Mouse (Mus musculus) embryonic facial prominence, embryonic 13.5 days (tissue): ENCODE measurements around the gene a. TPM values are rescaled to one million over a fixed set of nuclear protein-coding genes. Genes with fewer than 3 reads are reported as not detected.
"Not testable (repeated sequence)": the region's sequence is repeated elsewhere in the genome, so short reads cannot be mapped to it uniquely, and the experiment has no call there.

Experiments used
- ATAC-seq: fragments of 200-750 bp; cut with Nextera tagmentation; 2 replicates; pipeline ENCODE4 v1.8.0; 2017; ENCODE audit warnings: low read depth; ENCODE audit not compliant: insufficient number of reproducible peaks, insufficient read depth, low FRiP score, low TSS enrichment
- H3K27ac ChIP-seq: fragments of 300-500 bp; sonication (generic); 2 replicates; pipeline ENCODE4 v1.5.1; 2015; ENCODE audit warnings: moderate library complexity, mild to moderate bottlenecking, inconsistent platforms
- H3K27me3 ChIP-seq: fragments of 300-500 bp; sonication (generic); 2 replicates; pipeline ENCODE4 v1.6.1; 2015; ENCODE audit warnings: mild to moderate bottlenecking, inconsistent platforms
- H3K36me3 ChIP-seq: fragments of 300-500 bp; sonication (generic); 2 replicates; pipeline ENCODE4 v1.6.1; 2015; ENCODE audit warnings: mild to moderate bottlenecking, inconsistent platforms
- H3K4me1 ChIP-seq: fragments of 300-500 bp; sonication (generic); 2 replicates; pipeline ENCODE4 v1.6.1; 2015; ENCODE audit warnings: inconsistent platforms
- H3K4me2 ChIP-seq: fragments of 300-500 bp; sonication (generic); 2 replicates; pipeline ENCODE4 v1.6.1; 2015; ENCODE audit warnings: moderate library complexity, mild to moderate bottlenecking, inconsistent platforms
- H3K4me3 ChIP-seq: fragments of 300-500 bp; sonication (generic); 2 replicates; pipeline ENCODE4 v1.5.1; 2015; ENCODE audit warnings: mild to moderate bottlenecking, inconsistent platforms
- H3K9ac ChIP-seq: fragments of 300-500 bp; sonication (generic); 2 replicates; pipeline ENCODE4 v1.6.1; 2015; ENCODE audit warnings: mild to moderate bottlenecking, inconsistent platforms
- H3K9me3 ChIP-seq: fragments of 300-500 bp; sonication (generic); 2 replicates; pipeline ENCODE4 v1.6.1; 2016; ENCODE audit warnings: inconsistent platforms
- WGBS: fragments of 180-500 bp; shearing (Covaris S2); methylation state at CpG from one replicate; pipeline ENCODE4 v1.1.7; 2015; ENCODE audit warnings: mixed read lengths; 5-methylcytosine and 5-hydroxymethylcytosine counted together
- polyA plus RNA-seq: library from polyadenylated mRNA; unstranded; fragments of >200 nt; fragmentation: Nextera tagmentation; extraction: Ambion mirVana; gene quantifications from 2 replicates; pipeline ENCODE4 v1.2.1, GENCODE M21; 2015

The a gene
- polyA plus RNA-seq, 1 experiment from 2014 or later = 23.5 TPM

- peak overlapping the region; percentile 90 for H3K27ac ChIP-seq
- H3K9me3 ChIP-seq = no peaks in the 10 kb centered on the region
- peak overlapping the region; percentile 57 for H3K4me3 ChIP-seq
- H3K9ac ChIP-seq = peak overlapping the region; percentile 72
- no peaks in the 10 kb centered on the region for H3K27me3 ChIP-seq
- ATAC-seq = no peak
- peak overlapping the region; percentile 77 for H3K4me2 ChIP-seq
- 27% methylated on average over 5 of the region's 5 CpGs for WGBS
- peaks cover 29% of the 10 kb centered on the region for H3K4me1 ChIP-seq
- no peaks in the 10 kb centered on the region for H3K36me3 ChIP-seq
Observed at GRCm38 (mm10) chr2:155050108-155050503, 258.9 kb downstream of the a start.

DNA sequence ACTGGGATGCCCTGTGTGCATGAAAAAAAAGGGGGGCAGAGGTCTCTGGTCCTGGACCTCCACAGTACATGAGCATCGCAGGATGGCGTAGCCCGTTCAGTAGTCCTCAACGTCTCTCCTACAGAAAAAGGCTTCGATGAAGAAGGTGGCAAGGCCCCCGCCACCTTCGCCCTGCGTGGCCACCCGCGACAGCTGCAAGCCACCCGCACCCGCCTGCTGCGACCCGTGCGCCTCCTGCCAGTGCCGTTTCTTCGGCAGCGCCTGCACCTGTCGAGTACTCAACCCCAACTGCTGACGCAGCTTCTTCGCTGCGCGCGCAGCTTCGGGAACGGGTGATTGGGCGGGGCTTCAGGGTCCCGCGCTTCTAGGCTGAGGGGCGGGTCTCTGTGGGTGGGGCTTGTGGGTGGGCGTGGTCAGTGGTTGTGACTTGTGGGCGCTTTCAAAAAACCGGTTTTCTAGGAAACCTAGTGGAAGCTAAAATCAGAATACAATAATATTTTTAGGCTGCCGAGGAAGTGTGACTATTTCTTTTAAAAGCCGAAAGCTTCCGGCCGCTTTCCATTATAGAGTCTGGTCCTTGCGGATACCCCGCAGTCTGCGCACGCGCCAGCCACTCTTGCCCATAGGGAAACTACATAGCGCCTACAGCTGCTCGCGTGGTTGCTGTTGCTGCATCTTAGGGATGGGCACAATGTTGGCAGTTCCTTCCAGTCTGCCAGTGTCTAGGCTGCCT lies 259.5 kb downstream of the a start:
- H3K4me2 ChIP-seq = peak overlapping the region; percentile 77
- under 1% methylated on average over 45 of the region's 45 CpGs for WGBS
- peak overlapping the region; percentile 57 for H3K4me3 ChIP-seq
- H3K4me1 ChIP-seq = peaks cover 29% of the 10 kb centered on the region
- H3K27me3 ChIP-seq = no peaks in the 10 kb centered on the region
- H3K9me3 ChIP-seq = no peaks in the 10 kb centered on the region
- peak overlapping the region; percentile 90 for H3K27ac ChIP-seq
- peak; percentile 90 for ATAC-seq
- H3K36me3 ChIP-seq = no peaks in the 10 kb centered on the region
- H3K9ac ChIP-seq = peak overlapping the region; percentile 72

DNA sequence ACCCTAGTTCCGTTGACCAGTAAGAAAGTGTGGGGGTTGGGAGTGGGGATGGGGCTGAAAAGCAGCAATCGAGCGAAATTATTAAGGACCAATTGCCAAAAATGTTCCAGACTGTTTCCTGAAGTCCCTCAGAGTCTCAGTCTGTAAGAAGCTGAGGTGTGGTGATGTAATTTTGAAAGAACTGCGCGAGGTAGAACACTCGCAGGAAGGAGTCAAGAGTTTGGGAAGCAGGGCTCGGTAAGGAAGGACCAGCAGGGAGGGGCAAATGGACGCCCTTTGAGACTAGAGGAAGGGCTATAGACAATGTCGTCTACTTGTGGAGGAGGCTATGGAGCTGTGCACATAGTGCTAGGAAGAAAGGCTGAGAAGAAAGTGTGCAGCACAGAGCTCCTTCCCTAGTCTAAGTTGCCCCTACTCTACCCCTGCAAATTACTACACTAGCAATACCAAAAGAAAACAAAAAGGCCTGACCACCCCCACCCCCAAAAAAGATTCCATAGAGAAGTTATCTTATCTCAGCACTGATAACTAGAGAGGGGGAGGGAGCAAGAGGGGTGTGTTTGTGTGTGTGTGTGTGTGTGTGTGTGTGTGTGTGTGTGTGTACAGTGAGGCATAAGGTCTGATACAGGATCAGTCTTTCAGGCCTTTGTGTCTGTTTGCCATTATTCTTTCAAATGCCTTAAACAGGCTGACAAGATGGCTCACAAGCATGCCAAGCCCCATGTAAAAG lies 260.6 kb downstream of the a start:
- WGBS = 28% methylated on average over 9 of the region's 9 CpGs
- Histone ChIP-seq H3K27ac (peak overlapping the region; percentile 90; the same call in 1 of the 2 replicates), H3K9ac (peak overlapping the region; percentile 72), H3K4me1 (peaks cover 29% of the 10 kb centered on the region), H3K27me3 (no peaks in the 10 kb centered on the region), H3K36me3 (no peaks in the 10 kb centered on the region), H3K9me3 (no peaks in the 10 kb centered on the region), H3K4me3 (peak overlapping the region; percentile 57), H3K4me2 (peak overlapping the region; percentile 77)
- ATAC-seq = no peak

DNA sequence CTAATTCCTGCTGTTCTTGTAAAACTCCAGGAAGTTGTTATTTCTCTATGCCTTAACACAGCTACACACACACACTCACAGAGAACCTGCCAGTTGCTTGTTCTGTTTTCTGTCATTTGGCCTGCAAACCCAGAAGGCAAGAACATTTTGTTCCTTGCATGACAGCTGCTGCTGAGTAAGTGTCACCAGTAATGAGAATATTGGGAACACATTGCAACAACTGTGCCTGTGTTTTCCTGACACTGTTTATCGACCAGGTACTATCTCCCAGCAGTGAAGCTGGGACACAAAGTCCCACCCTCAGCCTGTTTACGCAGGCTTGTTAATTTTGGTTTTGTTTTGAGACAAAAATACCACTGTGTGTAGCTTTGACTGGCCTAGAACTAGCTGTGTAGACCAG lies 261.5 kb downstream of the a start:
- peaks cover 23% of the 10 kb centered on the region for H3K4me1 ChIP-seq
- H3K9me3 ChIP-seq = no peaks in the 10 kb centered on the region
- H3K4me3 ChIP-seq = no peak overlapping the region
- no peaks in the 10 kb centered on the region for H3K27me3 ChIP-seq
- no peak overlapping the region for H3K4me2 ChIP-seq
- no peak overlapping the region for H3K27ac ChIP-seq
- no peak overlapping the region for H3K9ac ChIP-seq
- ATAC-seq = no peak
- WGBS = 73% methylated on average over 2 of the region's 2 CpGs
- no peaks in the 10 kb centered on the region for H3K36me3 ChIP-seq

GRCm38 (mm10) chr2:155053512-155053911 lies 262.3 kb downstream of the a start:
- not testable (repeated sequence) for H3K27me3 ChIP-seq, H3K27ac ChIP-seq, H3K4me3 ChIP-seq, H3K9ac ChIP-seq, H3K9me3 ChIP-seq, H3K4me2 ChIP-seq, H3K36me3 ChIP-seq, ATAC-seq
- WGBS = 89% methylated on average over 8 of the region's 8 CpGs
- peaks cover 17% of the 10 kb centered on the region for H3K4me1 ChIP-seq

DNA sequence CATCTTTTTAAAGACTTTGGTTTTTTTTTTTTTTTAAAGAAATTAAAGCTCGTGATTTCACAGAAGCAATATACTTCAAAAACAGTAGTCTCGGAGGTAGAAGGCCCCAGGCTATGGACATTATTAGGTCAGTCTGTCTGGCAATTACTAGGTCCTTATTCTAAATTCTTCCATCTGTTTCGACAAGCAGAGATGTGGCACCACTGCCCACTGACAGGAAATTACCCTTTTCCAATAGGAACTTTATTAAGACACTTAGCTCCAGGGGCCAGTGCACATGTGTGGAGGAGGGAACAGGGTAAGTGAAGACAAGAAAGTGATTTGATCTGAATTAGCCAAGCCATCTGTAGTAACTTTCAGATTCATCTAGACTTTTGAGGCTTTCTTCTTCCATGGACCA lies 263.5 kb downstream of the a start:
- Histone ChIP-seq H3K27ac (no peak overlapping the region), H3K27me3 (no peaks in the 10 kb centered on the region), H3K4me1 (peaks cover 14% of the 10 kb centered on the region), H3K36me3 (peaks cover 8% of the 10 kb centered on the region), H3K9me3 (no peaks in the 10 kb centered on the region), H3K9ac (no peak overlapping the region), H3K4me3 (no peak overlapping the region), H3K4me2 (no peak overlapping the region)
- no peak for ATAC-seq
- WGBS = 23% methylated on average over 3 of the region's 3 CpGs

GRCm38 (mm10) chr2:155056076-155056578 lies 264.9 kb downstream of the a start:
- peaks cover 9% of the 10 kb centered on the region for H3K4me1 ChIP-seq
- 68% methylated on average over 5 of the region's 5 CpGs for WGBS
- H3K27me3 ChIP-seq = no peaks in the 10 kb centered on the region

DNA sequence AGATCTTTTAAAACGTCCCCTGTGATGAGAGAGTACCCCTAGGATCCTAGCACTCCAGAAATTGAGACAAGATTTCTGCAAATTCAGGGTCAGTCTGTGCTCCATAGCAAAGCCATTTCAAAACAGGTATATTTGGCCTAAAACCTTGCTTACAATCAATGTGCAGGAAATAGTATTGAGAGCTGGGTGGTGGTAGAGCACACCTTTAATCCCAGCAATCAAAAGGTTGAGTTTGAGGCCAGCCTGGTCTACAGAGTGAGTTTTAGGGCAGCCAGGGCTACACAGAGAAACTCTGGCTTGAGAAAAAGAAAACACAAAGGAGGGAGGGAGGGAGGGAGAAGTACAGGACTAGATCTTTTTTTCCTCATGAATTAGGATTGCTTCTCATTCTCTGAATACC lies 266.2 kb downstream of the a start:
- Histone ChIP-seq H3K36me3 (peaks cover 28% of the 10 kb centered on the region), H3K27ac (no peak overlapping the region), H3K4me1 (no peaks in the 10 kb centered on the region), H3K27me3 (no peaks in the 10 kb centered on the region), H3K4me2 (no peak overlapping the region), H3K4me3 (no peak overlapping the region), H3K9me3 (no peaks in the 10 kb centered on the region), H3K9ac (no peak overlapping the region)
- ATAC-seq = no peak
- 66% methylated on average over 1 of the region's 1 CpGs for WGBS

More at GRCm38 (mm10) chr2:155056076-155056578, 264.9 kb downstream of the a start:
- Histone ChIP-seq H3K4me2 (no peak overlapping the region), H3K9me3 (no peaks in the 10 kb centered on the region), H3K4me3 (no peak overlapping the region), H3K9ac (no peak overlapping the region), H3K36me3 (peaks cover 15% of the 10 kb centered on the region), H3K27ac (no peak overlapping the region)
- no peak for ATAC-seq

- no peak for ATAC-seq
- WGBS = 85% methylated on average over 9 of the region's 9 CpGs
- Histone ChIP-seq H3K27me3 (no peaks in the 10 kb centered on the region), H3K4me3 (no peak overlapping the region), H3K27ac (no peak overlapping the region), H3K9ac (no peak overlapping the region), H3K4me2 (no peak overlapping the region), H3K4me1 (peaks cover 26% of the 10 kb centered on the region), H3K9me3 (no peaks in the 10 kb centered on the region), H3K36me3 (peaks cover 29% of the 10 kb centered on the region)
Observed at GRCm38 (mm10) chr2:155071027-155071426, 279.8 kb downstream of the a start.

DNA sequence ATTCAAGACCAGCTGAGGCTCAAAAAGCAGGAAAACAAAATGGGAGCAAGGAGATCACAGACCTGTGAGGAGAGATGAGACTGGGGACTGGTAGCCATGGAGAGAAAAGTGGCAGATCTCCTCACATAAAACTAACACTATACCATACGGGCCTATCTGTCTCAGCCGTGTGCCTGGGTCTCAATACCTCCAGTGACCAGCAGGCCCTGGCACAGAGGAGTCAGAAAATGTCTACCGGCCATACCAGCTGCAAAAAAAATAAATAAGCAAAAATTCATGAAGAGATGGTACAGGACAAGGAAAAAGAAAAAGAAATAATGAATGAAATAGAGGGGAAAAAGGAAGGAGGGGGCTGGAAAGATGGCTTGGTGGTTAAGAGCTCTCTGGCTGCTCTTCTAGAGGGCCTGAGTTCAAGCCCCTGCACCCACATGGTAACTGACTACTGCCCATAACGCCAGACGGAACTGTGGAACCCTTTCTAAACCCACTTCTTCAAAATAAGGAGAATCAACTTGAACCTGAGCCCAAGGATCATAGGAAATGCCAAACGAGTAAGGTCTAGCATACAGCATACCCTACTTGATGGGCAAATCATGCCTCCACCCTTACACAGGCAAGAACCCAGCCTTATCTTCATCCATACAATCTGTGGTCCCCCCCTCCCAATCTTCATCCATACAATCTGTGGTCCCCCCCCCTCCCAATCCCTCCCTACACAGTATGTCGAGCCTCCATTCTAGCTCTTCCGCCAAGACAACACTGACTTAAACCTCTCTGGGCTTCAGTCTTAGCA lies 281.3 kb downstream of the a start:
- H3K9me3 ChIP-seq = no peaks in the 10 kb centered on the region
- no peak overlapping the region for H3K27ac ChIP-seq
- H3K36me3 ChIP-seq = peaks cover 13% of the 10 kb centered on the region
- ATAC-seq = no peak
- no peaks in the 10 kb centered on the region for H3K27me3 ChIP-seq
- 0 out of 2 replicates have a peak overlapping the region, but pooled peaks have one; percentile 90 for H3K9ac ChIP-seq
- peak overlapping the region; percentile 74 for H3K4me2 ChIP-seq
- peak overlapping the region; percentile 75 for H3K4me3 ChIP-seq
- peaks cover 26% of the 10 kb centered on the region for H3K4me1 ChIP-seq
- 88% methylated on average over 8 of the region's 8 CpGs for WGBS

DNA sequence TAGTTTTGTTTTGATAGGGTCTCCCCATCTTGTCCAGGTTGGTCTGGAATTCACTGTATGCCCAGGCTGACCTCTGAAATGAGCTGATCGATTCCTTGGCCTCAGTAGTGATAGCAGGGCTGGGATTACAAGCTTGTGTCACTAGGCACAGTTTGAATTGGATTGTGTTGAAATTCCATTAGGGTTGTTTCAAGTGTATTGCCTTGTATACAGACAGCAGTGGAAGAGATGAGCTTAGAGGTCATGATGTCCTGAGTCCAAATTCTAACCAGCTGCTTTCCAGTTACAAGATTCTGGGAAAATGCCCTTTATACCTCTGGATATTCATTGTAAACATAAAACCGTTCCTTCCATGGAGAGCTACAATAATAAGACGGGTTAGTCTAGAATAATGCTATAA lies 282.1 kb downstream of the a start:
- Histone ChIP-seq H3K27me3 (no peaks in the 10 kb centered on the region), H3K9me3 (no peaks in the 10 kb centered on the region), H3K9ac (peak overlapping the region; percentile 90), H3K4me2 (peak overlapping the region; percentile 74), H3K4me3 (peak overlapping the region; percentile 75), H3K36me3 (peaks cover 5% of the 10 kb centered on the region), H3K27ac (peak overlapping the region; percentile 86; the same call in 1 of the 2 replicates), H3K4me1 (peaks cover 26% of the 10 kb centered on the region)
- ATAC-seq = no peak
- WGBS = 24% methylated on average over 3 of the region's 3 CpGs
